In genomic region chr16:18342076-18342475, GRCm38 (mm10) we compare ENCODE assay signal across 14 mouse cellular contexts. TPM values are rescaled to one million over a fixed set of nuclear protein-coding genes. Genes with fewer than 3 reads are reported as not detected.
DNase-seq lines count a peak whose midpoint lies in the region; ATAC-seq lines count a peak whose summit lies in the region.
"Had no signal": no experiment of that assay in that cellular context is flagged by ENCODE, and none has a peak within 500 bp of the region (broad histone marks: within the 10 kb centered on the region; RNA-seq: fewer than 3 reads in every experiment).

No protein-coding gene starts in this region.

- no peak for ATAC-seq in heart, embryonic 11.5 days (replicated peaks; ENCODE audit: insufficient number of reproducible peaks, low FRiP score, low TSS enrichment)
- ATAC-seq in neural tube, embryonic 13.5 days (ENCODE audit: low read depth), result no peak
- ATAC-seq in liver, embryonic 13.5 days (ENCODE audit: low read depth), result peak; percentile 35
- ATAC-seq in forebrain, embryonic 15.5 days (replicated peaks), result no peak
- ATAC-seq: forebrain, postnatal 0 days had no signal

- no peak for DNase-seq in heart, embryonic 10.5 days (ENCODE audit: low spot score)
- no peak for DNase-seq in neural tube, embryonic 10.5 days (ENCODE audit: extremely low spot score, low spot score)
- DNase-seq in liver, embryonic 13.5 days, result no peak
- DNase-seq in right cerebral cortex, adult 2 months (ENCODE audit: low spot score in 2 of 2), result no peak
- no peak for DNase-seq in layer of hippocampus, adult 18-20 months (ENCODE audit: low spot score in 2 of 2)
- DNase-seq: adrenal gland, adult 8-10 months; B cell, adult 2 months; cerebellum, adult 11-12 months; forebrain, postnatal 0 days; lung, adult 2 months had no signal

- H3K4me1 ChIP-seq in heart, embryonic 11.5 days (ENCODE audit: control insufficient read depth, insufficient read depth, low read length), result peaks cover 19% of the 10 kb centered on the region
- peaks cover 33% of the 10 kb centered on the region for H3K4me1 ChIP-seq in heart, embryonic 10.5 days
- H3K4me1 ChIP-seq in neural tube, embryonic 13.5 days (replicated peaks), result peaks cover 61% of the 10 kb centered on the region
- H3K4me1 ChIP-seq in liver, embryonic 13.5 days (replicated peaks), result peaks cover 56% of the 10 kb centered on the region
- H3K4me1 ChIP-seq in forebrain, embryonic 15.5 days, result peaks cover 39% of the 10 kb centered on the region

- peak overlapping the region; percentile 56; the same call in 1 of the 2 replicates for H3K9ac ChIP-seq in heart, embryonic 11.5 days (ENCODE audit: low read depth, low read length)
- no peak overlapping the region for H3K9ac ChIP-seq in neural tube, embryonic 13.5 days
- H3K9ac ChIP-seq in liver, embryonic 13.5 days, result peak overlapping the region; percentile 88
- H3K9ac ChIP-seq in forebrain, embryonic 15.5 days (replicated peaks), result no peak overlapping the region; the same call in 1 of the 2 replicates

- H3K9me3 ChIP-seq in heart, embryonic 11.5 days (replicated peaks; ENCODE audit: control insufficient read depth, low read length), result no peaks in the 10 kb centered on the region
- no peaks in the 10 kb centered on the region for H3K9me3 ChIP-seq in heart, embryonic 10.5 days
- no peaks in the 10 kb centered on the region for H3K9me3 ChIP-seq in neural tube, embryonic 13.5 days
- H3K9me3 ChIP-seq in liver, embryonic 13.5 days (replicated peaks), result no peaks in the 10 kb centered on the region
- no peaks in the 10 kb centered on the region for H3K9me3 ChIP-seq in forebrain, embryonic 15.5 days

- WGBS in heart, embryonic 11.5 days (ENCODE audit: insufficient replicate concordance), result 80% methylated on average over 2 of the region's 2 CpGs
- WGBS in heart, embryonic 10.5 days, result 73% methylated on average over 2 of the region's 2 CpGs
- 88% methylated on average over 2 of the region's 2 CpGs for WGBS in neural tube, embryonic 13.5 days
- WGBS in liver, embryonic 13.5 days (ENCODE audit: insufficient replicate concordance), result 25% methylated on average over 2 of the region's 2 CpGs
- WGBS in forebrain, embryonic 15.5 days, result 75% methylated on average over 2 of the region's 2 CpGs

- H3K4me3 ChIP-seq in heart, embryonic 11.5 days (ENCODE audit: low read depth, low read length), result no peak overlapping the region; the same call in 1 of the 2 replicates
- no peak overlapping the region; the same call in 1 of the 2 replicates for H3K4me3 ChIP-seq in heart, embryonic 10.5 days
- no peak overlapping the region for H3K4me3 ChIP-seq in neural tube, embryonic 13.5 days
- peak overlapping the region; percentile 77 for H3K4me3 ChIP-seq in liver, embryonic 13.5 days (replicated peaks)
- H3K4me3 ChIP-seq in forebrain, embryonic 15.5 days, result no peak overlapping the region

- H3K27ac ChIP-seq in heart, embryonic 11.5 days (ENCODE audit: low read depth, low read length), result peak overlapping the region; percentile 46; the same call in 1 of the 2 replicates
- no peak overlapping the region for H3K27ac ChIP-seq in heart, embryonic 10.5 days
- H3K27ac ChIP-seq in neural tube, embryonic 13.5 days (replicated peaks), result no peak overlapping the region
- H3K27ac ChIP-seq in liver, embryonic 13.5 days, result peak overlapping the region; percentile 90
- H3K27ac ChIP-seq in forebrain, embryonic 15.5 days (replicated peaks), result no peak overlapping the region
- H3K27ac ChIP-seq: kidney, postnatal 0 days had no signal

- H3K36me3 ChIP-seq in heart, embryonic 11.5 days (ENCODE audit: control insufficient read depth, insufficient read depth, low read length), result no peaks in the 10 kb centered on the region
- peaks cover 5% of the 10 kb centered on the region for H3K36me3 ChIP-seq in heart, embryonic 10.5 days
- peaks cover 15% of the 10 kb centered on the region for H3K36me3 ChIP-seq in neural tube, embryonic 13.5 days
- H3K36me3 ChIP-seq in liver, embryonic 13.5 days, result peaks cover 30% of the 10 kb centered on the region
- H3K36me3 ChIP-seq in forebrain, embryonic 15.5 days, result peaks cover 4% of the 10 kb centered on the region; the same call in 1 of the 2 replicates

- no peaks in the 10 kb centered on the region; the same call in 1 of the 2 replicates for H3K27me3 ChIP-seq in heart, embryonic 11.5 days (ENCODE audit: control insufficient read depth, insufficient read depth, low read length)
- H3K27me3 ChIP-seq in heart, embryonic 10.5 days (ENCODE audit: insufficient read depth, poor library complexity, severe bottlenecking), result peaks cover 3% of the 10 kb centered on the region; the same call in 1 of the 2 replicates
- no peaks in the 10 kb centered on the region for H3K27me3 ChIP-seq in neural tube, embryonic 13.5 days
- H3K27me3 ChIP-seq in liver, embryonic 13.5 days, result peaks cover 15% of the 10 kb centered on the region
- no peaks in the 10 kb centered on the region for H3K27me3 ChIP-seq in forebrain, embryonic 15.5 days

- H3K4me2 ChIP-seq in heart, embryonic 11.5 days, result peak overlapping the region; percentile 79
- H3K4me2 ChIP-seq in neural tube, embryonic 13.5 days, result peak overlapping the region; percentile 76
- H3K4me2 ChIP-seq in liver, embryonic 13.5 days, result peak overlapping the region; percentile 90
- no peak overlapping the region for H3K4me2 ChIP-seq in forebrain, embryonic 15.5 days (replicated peaks)

RNA-seq across cellular contexts. Expression of gene Tango2, which starts 5.8 kb away (rescaled TPM):
- 56.3 and 62.1 TPM in 2 replicates for polyA plus RNA-seq in heart, embryonic 11.5 days (2014; fragmentation: Nextera tagmentation; extraction: Ambion mirVana)
- polyA plus RNA-seq in heart, embryonic 10.5 days (2016; fragmentation: Nextera tagmentation; extraction: Ambion mirVana), result 51.3 and 62.1 TPM in 2 replicates
- polyA plus RNA-seq in neural tube, embryonic 13.5 days (2015; fragmentation: Nextera tagmentation; extraction: Ambion mirVana), result 74.0 and 79.5 TPM in 2 replicates
- 69.6 and 71.4 TPM in 2 replicates for polyA plus RNA-seq in liver, embryonic 13.5 days (2015; fragmentation: Nextera tagmentation; extraction: Ambion mirVana)
- polyA plus RNA-seq in forebrain, embryonic 15.5 days (2015; fragmentation: Nextera tagmentation; extraction: Ambion mirVana), result 76.5 and 78.1 TPM in 2 replicates
- total RNA-seq in layer of hippocampus, adult 18-20 months (2021), result 100 to 1,000 TPM; 102 to 116 TPM

RNA-seq across cellular contexts. Expression of gene Arvcf, which starts 5.9 kb away (rescaled TPM):
- polyA plus RNA-seq in heart, embryonic 11.5 days (2014; fragmentation: Nextera tagmentation; extraction: Ambion mirVana), result 19.5 and 23.4 TPM in 2 replicates
- 25.8 and 29.7 TPM in 2 replicates for polyA plus RNA-seq in heart, embryonic 10.5 days (2016; fragmentation: Nextera tagmentation; extraction: Ambion mirVana)
- 85.2 and 93.6 TPM in 2 replicates for polyA plus RNA-seq in neural tube, embryonic 13.5 days (2015; fragmentation: Nextera tagmentation; extraction: Ambion mirVana)
- polyA plus RNA-seq in liver, embryonic 13.5 days (2015; fragmentation: Nextera tagmentation; extraction: Ambion mirVana), result 7.6 and 7.9 TPM in 2 replicates
- 63.3 and 72.0 TPM in 2 replicates for polyA plus RNA-seq in forebrain, embryonic 15.5 days (2015; fragmentation: Nextera tagmentation; extraction: Ambion mirVana)
- 10 to 100 TPM; 33.2 to 38.6 TPM for total RNA-seq in layer of hippocampus, adult 18-20 months (2021)

RNA-seq across cellular contexts. Expression of gene Dgcr8, which starts 53.0 kb away (rescaled TPM):
- polyA plus RNA-seq in heart, embryonic 11.5 days (2014; fragmentation: Nextera tagmentation; extraction: Ambion mirVana), result 23.6 and 26.4 TPM in 2 replicates
- 25.4 and 30.0 TPM in 2 replicates for polyA plus RNA-seq in heart, embryonic 10.5 days (2016; fragmentation: Nextera tagmentation; extraction: Ambion mirVana)
- polyA plus RNA-seq in neural tube, embryonic 13.5 days (2015; fragmentation: Nextera tagmentation; extraction: Ambion mirVana), result 31.2 and 34.0 TPM in 2 replicates
- polyA plus RNA-seq in liver, embryonic 13.5 days (2015; fragmentation: Nextera tagmentation; extraction: Ambion mirVana), result 13.4 and 13.8 TPM in 2 replicates
- 38.5 and 40.9 TPM in 2 replicates for polyA plus RNA-seq in forebrain, embryonic 15.5 days (2015; fragmentation: Nextera tagmentation; extraction: Ambion mirVana)
- 10 to 100 TPM; 35.7 to 43.0 TPM for total RNA-seq in layer of hippocampus, adult 18-20 months (2021)

Comparison
In these comparisons a context has a peak if more than half of its experiments do, and no peak if none do; other contexts are left out.
1. H3K27ac ChIP-seq: peak in heart, embryonic 11.5 days (single experiment) and liver, embryonic 13.5 days (single experiment); none in heart, embryonic 10.5 days (single experiment), neural tube, embryonic 13.5 days (single experiment) and forebrain, embryonic 15.5 days (single experiment).
2. H3K9ac ChIP-seq: peak in heart, embryonic 11.5 days (single experiment) and liver, embryonic 13.5 days (single experiment); none in neural tube, embryonic 13.5 days (single experiment) and forebrain, embryonic 15.5 days (single experiment).